Mouse (Mus musculus) retina, adult 2 months (tissue): Measurements from ENCODE around the gene Wee2.

Experiments
- DNase-seq: peaks from one replicate; pipeline ENCODE4 v3.0.0-alpha.2; 2012; ENCODE audit warnings: low read depth, low spot score

Wee2 gene

DNA sequence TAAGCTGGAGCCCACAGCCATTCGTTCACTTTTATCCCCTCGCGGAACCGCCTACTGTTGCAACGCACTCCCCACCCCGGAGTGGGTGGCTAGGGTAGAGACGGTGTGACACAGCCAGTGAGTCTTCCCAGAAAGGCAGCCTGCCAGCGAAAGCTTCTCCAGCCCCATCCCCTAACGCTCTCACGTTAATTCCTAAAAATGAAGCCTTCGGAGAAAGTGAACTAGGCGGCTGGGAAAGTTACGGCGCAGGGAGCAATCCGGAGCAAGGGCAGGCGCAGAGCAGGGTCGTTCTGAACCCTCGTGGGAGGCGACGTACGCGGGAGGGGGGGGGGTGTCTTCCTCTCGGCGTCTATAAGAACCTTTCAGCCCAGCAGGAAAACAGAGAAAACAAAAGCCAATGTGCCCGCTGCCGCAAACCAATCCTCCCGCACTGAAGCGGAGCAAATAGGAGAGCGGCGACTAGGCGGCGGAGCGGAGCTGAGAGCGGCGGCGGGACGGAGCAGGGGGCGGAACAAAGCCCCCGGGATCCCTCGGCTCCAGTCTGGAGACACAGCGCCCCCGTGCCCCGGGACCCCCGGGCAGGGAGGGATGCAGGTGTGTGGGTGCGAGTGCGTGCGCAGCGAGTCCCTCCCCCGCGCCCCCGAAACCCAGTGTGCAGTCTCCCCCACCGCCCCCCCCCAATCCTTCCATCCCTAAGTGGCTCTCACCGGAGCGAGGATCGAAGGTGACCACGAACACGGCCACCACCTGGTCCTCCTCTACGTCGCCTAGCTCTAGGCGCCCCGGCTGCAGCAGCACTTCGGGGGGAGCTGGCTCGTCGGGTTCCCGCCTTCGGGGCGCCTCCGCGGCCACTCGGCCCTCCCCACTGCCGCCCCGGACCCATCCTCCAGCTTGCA lies 3.5 kb upstream of the Wee2 start:
- DNase-seq = no peak

DNA sequence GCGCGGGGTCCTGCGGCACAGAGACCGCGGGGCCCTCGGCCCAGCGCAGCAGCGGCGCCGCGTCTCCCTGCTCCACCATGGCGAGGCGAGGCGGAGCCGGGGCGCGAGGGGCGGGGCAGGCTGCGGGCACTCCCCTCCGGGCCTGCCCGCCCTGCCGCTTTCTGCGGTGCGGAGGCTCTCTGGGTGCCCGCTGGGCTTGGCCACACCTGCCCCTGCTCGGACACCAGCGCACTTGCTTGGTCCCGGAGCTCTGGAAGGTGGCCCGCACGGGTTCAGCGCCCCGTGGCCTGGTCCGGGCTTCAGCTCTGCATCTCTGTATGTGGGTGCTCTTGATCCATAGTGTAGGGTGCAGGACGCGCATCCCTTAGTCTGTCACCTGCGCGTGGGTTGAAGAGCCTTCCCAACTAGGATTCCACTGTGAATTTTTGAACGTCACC lies 2.8 kb upstream of the Wee2 start, which contains the start of gene E330009J07Rik:
TSS of gene E330009J07Rik (minus strand) at position 89 of the 437 bp plus-strand sequence.
- peak; percentile 39 for DNase-seq

DNA sequence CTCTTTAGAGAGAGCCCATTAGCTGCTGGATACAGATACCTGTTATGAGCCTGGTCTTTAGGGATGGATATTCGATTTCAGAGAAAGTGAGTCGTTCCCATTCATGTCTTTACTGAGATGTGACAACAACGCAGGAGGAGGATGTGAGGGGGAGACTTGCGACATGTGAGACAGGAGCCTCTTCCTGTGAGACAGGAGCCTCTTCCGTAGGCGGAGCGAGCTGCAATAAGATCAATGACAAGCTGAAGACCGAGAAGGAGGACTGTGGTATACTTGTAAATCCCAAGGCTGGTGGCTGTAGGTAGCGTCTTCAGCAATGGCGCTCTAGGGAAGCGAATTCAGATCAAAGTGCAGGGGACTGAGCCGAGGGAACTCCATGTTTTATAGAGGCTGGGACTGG lies 843 bp downstream of the Wee2 start:
- DNase-seq = no peak

DNA sequence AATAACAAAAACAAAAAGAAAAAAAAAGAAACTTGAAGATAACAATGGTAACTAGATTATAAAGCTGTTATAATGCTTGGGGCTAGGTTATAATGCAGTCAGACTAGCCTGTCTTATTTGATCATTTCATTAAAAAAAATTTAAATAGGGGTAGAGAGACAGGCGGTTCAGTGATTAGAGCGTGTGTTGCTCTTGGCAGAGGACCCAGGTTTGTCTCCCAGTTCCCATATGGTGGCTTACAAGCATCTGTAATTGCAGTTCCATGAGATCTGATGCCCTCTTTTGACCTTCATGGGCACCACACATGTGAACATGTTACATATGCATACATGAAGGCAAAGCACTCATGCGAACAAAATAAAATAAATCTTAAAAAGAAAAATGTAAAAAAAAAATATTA lies 2.4 kb downstream of the Wee2 start:
- DNase-seq = no peak

DNA sequence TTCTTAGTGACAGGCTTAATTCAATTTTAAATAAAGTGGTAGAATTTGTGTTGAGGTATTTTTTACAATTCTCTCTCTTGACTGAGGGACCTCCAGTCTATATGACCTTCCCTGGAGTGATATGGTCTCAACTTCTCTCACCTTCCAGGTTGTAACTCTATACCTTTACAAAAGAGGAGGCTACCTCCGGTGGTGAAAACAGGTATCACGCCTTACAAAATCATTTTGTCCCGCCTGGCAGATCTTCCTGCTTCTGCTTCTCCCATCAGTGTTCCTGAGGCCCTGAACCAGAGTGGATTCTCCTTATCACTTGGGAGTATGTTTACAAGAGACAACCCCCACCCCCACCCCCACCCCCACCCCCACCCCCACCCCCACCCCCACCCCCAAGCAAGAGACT lies 2.9 kb downstream of the Wee2 start:
- DNase-seq = no peak

DNA sequence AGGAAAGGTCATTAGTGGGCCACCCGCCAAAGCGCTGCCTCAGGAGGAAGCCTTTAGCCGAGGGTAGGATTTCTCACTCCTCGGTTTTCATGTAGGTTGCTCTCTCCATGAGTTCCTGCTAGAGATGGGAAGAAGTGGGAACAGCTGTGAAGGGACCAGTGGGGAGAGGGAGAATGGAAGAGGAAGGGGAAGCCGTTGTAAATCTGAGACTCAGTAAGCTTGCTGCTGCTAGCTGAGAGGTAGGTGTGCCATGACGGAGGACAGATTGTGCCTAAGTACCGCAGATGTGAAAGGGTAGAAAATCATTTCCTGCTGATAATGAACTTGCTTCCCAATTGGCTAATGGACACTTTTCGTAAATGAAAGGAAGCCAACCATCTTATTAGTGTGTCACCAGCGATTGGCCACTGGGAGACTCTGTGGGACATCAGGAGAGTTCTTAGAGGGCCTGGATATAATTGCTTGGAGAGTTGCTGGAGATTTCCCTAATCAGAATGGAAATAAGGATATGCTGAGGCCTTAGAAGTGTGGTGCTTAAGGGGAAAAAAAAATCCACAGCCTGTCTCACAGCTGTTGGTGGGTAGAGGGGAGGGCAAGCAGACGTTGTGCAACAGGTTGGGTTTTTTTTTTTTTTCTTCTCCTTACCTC lies 4.5 kb downstream of the Wee2 start:
- no peak for DNase-seq

DNA sequence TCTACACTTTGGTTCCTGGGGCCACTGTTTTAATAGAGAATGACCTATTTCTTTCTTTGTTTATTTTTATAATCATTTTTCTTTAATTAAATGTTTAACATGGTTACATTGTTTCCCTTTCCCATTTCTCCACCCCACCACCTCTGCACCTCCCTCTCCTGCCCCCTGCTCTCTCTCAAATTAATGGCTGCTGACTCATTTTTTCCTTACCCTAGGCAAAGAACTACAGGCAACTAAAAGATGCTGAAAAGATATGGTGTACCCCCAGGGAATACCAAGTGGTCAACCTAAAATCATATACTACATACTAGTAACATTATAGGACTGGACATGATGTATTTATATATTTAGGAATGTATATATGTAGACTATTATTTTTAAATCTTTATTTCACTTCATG lies 9.7 kb downstream of the Wee2 start:
- DNase-seq = no peak

DNA sequence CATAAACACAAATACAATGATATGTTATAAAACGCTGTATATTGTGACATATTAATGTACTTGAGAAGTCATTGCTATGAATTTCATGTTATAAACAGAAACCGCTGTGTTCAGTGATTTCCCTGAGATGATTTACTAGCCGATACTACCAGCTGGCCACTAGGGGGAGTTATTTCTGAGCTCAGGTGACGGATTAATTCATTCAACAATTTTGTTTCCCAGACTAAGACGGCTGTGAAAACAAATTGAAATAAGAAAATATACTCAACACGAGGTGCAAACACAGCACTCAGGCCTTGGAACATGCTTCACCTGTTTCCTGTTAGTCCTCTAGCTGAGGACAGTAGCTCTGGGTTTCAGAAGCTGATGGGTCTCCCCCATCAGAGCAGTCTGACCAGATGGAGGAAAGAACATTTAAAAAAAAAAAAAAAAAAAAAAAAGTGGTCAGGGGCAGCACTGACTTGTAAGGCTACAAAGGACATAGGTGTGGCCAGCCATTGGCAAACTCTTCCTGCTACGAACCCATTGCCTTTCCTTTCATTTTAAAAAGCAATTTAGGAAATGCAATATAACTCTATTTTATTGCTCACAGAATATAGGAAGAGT lies 15.7 kb downstream of the Wee2 start:
- DNase-seq = no peak

DNA sequence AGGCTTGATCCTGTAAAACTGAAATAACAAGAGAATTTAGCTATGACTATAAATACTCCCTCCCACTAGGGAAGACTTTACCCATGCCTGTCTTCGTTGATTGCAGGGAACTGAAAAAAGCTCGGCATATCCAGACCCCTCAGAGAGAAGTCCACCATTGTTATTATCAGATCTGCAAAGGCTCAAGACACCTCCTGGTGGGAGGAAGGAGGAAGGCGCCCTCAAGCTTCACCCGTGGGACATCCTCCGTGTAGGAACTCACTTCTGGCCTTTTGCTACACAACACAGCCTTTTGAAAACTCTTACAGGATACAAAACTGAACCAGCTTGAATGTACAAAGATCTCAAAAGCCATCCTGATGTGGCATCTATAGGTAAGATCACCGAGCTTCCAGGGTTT lies 26.8 kb downstream of the Wee2 start:
- DNase-seq = no peak

DNA sequence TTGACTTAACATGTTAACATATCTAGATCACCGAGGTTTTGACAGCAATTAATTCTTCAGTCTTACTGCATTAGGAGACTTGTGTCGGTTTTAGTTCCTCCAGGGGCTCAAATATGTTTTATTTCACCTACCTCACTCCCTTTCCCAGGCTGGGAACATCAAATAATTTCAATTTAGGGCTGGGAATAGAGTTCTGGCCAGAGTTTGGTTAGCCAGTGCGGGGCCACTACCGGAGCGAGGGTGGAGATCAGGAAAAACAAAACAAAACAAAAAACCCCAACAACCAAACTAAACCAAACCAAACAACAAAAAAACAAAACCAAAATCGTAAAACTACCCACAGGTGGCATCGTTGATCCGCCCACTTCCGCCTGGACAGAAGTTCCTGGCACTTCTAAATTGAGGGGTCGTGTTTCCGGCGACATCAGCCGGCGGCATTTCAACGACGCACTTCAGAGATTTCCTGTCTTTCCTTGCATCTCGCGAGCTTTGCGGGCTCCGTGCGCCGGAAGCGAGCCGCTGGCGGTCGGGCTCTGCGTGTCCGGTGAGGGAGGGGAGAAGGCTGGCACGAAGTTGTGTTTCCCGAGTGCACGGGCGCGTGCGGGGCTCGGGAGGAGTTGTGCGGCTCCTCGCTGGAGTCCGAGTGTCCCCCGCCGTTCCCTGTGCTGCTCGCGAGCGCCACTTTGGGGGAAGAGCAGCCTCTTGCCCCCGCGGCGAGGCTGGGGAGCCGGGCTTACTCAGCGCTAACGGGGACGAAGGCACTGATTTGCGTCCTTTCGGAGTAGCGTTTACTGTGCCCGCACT lies 32.2 kb downstream of the Wee2 start, which contains the start of gene Ssbp1:
TSS of gene Ssbp1 (plus strand) at position 437 of the 804 bp plus-strand sequence.
- peak; percentile 93 for DNase-seq

DNA sequence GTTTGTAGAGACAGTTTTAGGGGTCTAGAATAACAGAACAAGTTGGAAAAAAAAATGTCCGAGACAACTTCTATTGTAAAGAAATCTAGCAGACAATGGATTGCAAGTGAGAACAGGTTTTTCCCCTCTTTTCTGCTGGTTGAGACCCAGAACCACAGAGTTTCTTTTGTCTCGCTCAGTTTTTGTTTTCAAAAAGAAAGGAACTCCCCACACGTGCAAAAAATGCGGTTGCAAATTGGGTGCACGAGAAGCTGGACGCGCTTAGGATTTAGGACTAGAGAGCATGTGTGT lies 32.8 kb downstream of the Wee2 start:
- DNase-seq = no peak

DNA sequence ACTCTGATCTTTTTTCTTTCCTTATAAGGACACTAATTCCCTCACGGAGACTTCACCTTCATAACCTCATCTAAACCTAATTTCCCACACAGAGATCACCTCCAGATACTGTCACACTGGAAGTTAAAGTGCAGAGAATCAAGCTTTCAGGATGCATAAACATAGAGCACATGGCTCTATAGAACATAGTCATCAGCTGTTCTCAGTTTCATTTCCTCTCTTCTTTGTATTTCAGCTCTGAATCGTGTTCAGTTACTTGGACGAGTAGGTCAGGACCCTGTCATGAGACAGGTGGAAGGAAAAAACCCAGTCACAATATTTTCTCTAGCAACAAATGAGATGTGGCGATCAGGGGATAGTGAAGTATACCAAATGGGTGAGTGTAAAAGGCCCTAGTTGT lies 37.2 kb downstream of the Wee2 start:
- no peak for DNase-seq

DNA sequence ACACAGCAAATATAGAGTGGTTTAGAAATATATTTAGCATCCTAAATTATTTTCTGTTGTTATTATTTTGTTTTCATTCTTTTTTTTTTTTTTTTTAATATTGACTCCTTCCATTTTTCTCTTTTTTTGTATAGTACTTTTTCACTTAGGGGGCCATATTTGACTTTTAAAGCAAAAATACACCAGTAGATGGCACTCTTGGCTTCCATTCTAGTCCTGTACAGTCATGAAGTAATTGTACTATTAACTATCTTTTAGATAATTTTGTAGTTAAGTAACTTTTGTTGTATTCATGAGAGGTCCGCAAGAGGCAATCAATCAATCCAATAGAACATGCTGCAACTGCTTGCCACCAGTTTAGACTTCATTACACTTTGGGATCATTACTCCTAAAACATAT lies 40.8 kb downstream of the Wee2 start:
- DNase-seq = no peak

DNA sequence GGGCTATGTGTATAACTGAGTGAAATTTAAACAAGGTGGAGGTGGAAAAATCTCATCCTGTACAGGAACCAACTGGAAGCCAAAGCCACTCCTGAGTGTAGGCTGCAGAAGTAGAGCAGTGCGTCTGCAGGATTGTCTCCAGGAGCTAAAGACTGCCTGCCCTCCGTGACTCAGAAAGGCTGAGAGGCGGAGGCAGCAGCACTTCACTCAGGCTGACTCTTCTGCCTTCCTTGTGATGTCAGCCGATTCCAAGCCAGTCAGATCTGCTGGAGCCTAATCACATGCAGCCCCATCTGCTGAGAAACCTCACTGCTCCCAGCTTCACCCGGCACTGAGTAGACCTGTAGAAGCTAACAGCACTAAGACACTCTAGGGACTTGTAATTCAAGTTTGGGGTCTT lies 43.4 kb downstream of the Wee2 start:
- DNase-seq = no peak

DNA sequence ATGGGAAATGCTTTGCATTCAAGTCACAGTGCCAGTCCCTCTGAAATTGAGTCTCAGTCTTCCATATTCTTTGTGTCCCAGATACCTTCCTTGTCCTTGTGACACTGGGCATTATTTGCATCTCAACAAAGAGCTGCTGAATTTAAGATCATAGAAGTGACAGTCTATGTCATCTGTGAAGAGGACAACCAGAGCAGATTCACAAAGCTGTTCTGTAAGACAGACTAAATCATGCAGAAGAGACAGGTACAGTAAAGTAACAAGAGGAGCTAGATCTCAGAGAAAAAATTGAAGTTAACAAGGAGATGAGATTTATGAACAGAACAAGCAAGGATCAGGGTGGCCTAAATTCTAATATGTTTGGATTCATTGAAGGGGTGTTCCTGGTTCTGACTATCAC lies 52.0 kb downstream of the Wee2 start, which contains the start of gene Tas2r137:
TSS of gene Tas2r137 (plus strand) at position 301 of the 400 bp plus-strand sequence.
- no peak for DNase-seq

DNA sequence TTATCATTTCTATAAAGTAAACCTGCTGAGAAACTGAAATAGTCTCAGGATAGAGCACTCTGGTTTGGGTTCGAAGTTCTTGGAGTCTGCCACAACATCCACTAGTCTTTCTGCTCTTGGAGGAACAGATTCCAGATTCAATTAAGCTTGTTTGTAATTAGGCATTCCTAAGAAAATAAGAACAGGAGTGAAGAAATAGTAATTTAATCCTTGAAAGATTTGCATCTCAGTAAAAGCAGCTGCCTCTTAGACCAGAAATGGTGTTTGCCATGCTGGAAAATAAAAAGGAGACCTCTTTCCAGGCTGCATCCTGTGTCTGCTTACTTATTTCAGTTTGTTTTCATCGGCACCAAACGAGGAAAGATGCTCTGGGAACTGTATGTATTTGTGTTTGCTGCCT lies 54.3 kb downstream of the Wee2 start, which contains the start of gene Tas2r108:
TSS of gene Tas2r108 (plus strand) at position 301 of the 400 bp plus-strand sequence.
- DNase-seq = no peak
